Mouse (Mus musculus) kidney, embryonic 16.5 days (tissue): Measurements from ENCODE around the gene 2700097O09Rik. TPM values are rescaled to one million over a fixed set of nuclear protein-coding genes. Genes with fewer than 3 reads are reported as not detected.

ENCODE experiments used
- polyA plus RNA-seq: library from polyadenylated mRNA; unstranded; fragments of >200 nt; fragmentation: Nextera tagmentation; extraction: Ambion mirVana; gene quantifications from 2 replicates; pipeline ENCODE4 v1.2.1, GENCODE M21; 2015

2700097O09Rik gene
- polyA plus RNA-seq, 1 experiment from 2014 or later, result 37.3 TPM

Other genes starting within 250 kb of the 2700097O09Rik start
- 202 and 208 TPM in 2 replicates for gene Cfl2, start 217.2 kb downstream of the 2700097O09Rik start, polyA plus RNA-seq
- gene Gm20403, start 93.6 kb downstream of the 2700097O09Rik start, polyA plus RNA-seq, result not detected in 2 replicates
- gene Baz1a, start 65.8 kb downstream of the 2700097O09Rik start, polyA plus RNA-seq, result 19.1 and 23.8 TPM in 2 replicates
- gene Srp54a, start 152 bp upstream of the 2700097O09Rik start, polyA plus RNA-seq, result 163 and 186 TPM in 2 replicates
- gene Fam177a, start 44.4 kb upstream of the 2700097O09Rik start, polyA plus RNA-seq, result 11.7 and 13.5 TPM in 2 replicates
- 52.2 and 54.4 TPM in 2 replicates for gene Srp54b, start 75.0 kb upstream of the 2700097O09Rik start, polyA plus RNA-seq
- gene 1700047I17Rik2, start 119.5 kb upstream of the 2700097O09Rik start, polyA plus RNA-seq, result 6.9 and 8.1 TPM in 2 replicates
- gene Srp54c, start 150.1 kb upstream of the 2700097O09Rik start, polyA plus RNA-seq, result 65.7 and 71.1 TPM in 2 replicates
- 15.5 and 15.6 TPM in 2 replicates for gene 1110008L16Rik, start 219.5 kb upstream of the 2700097O09Rik start, polyA plus RNA-seq
- 14.8 and 15.6 TPM in 2 replicates for gene Ppp2r3c, start 222.9 kb upstream of the 2700097O09Rik start, polyA plus RNA-seq